Mouse (Mus musculus) adrenal gland (tissue): ENCODE data around the gene Arhgap27.

Experiments used
- intact Hi-C: fragments of 180-260 bp; cut with DNase I; formaldehyde crosslinking; loops from one replicate; pipeline ENCODE4 v1.15.1; 2025

Gene Arhgap27

GRCm38 (mm10) chr11:103381956-103382613 lies 18.6 kb upstream of the Arhgap27 start:
- intact Hi-C loops = no loop called here

GRCm38 (mm10) chr11:103381505-103381904 lies 18.0 kb upstream of the Arhgap27 start:
- intact Hi-C loops = no loop called here

GRCm38 (mm10) chr11:103380460-103380859 lies 17.0 kb upstream of the Arhgap27 start:
- intact Hi-C loops = no loop called here

GRCm38 (mm10) chr11:103378341-103378740 lies 14.8 kb upstream of the Arhgap27 start:
- intact Hi-C loops = no loop called here

- intact Hi-C loops = no loop called here
Measured at GRCm38 (mm10) chr11:103375772-103376171, 12.3 kb upstream of the Arhgap27 start.

GRCm38 (mm10) chr11:103375258-103375657 lies 11.8 kb upstream of the Arhgap27 start:
- intact Hi-C loops = no loop called here

GRCm38 (mm10) chr11:103373922-103374321 lies 10.4 kb upstream of the Arhgap27 start:
- intact Hi-C loops = no loop called here

GRCm38 (mm10) chr11:103372561-103372960 lies 9.1 kb upstream of the Arhgap27 start:
- intact Hi-C loops = no loop called here

GRCm38 (mm10) chr11:103372068-103372467 lies 8.6 kb upstream of the Arhgap27 start:
- intact Hi-C loops = no loop called here

GRCm38 (mm10) chr11:103371222-103371539 lies 7.7 kb upstream of the Arhgap27 start:
- intact Hi-C loops = no loop called here

GRCm38 (mm10) chr11:103370397-103371221 lies 7.1 kb upstream of the Arhgap27 start:
- intact Hi-C loops = no loop called here

GRCm38 (mm10) chr11:103365530-103365929 lies 2.0 kb upstream of the Arhgap27 start:
- intact Hi-C loops = no loop called here

- intact Hi-C loops = no loop called here
Measured at GRCm38 (mm10) chr11:103365022-103365421, 1.5 kb upstream of the Arhgap27 start.

GRCm38 (mm10) chr11:103364335-103364734 lies 843 bp upstream of the Arhgap27 start:
- intact Hi-C loops = loop anchor here (5.0 kb wide), 1 partner anchor 33 kb away; no protein-coding TSS in a partner anchor

GRCm38 (mm10) chr11:103362521-103363181 lies 841 bp downstream of the Arhgap27 start:
- intact Hi-C loops = loop anchor here (5.0 kb wide), 1 partner anchor 35 kb away; no protein-coding TSS in a partner anchor

GRCm38 (mm10) chr11:103362054-103362432 lies 1.4 kb downstream of the Arhgap27 start:
- intact Hi-C loops = loop anchor here (5.0 kb wide), 1 partner anchor 35 kb away; no protein-coding TSS in a partner anchor

GRCm38 (mm10) chr11:103361396-103362053 lies 2.0 kb downstream of the Arhgap27 start:
- intact Hi-C loops = loop anchor here (5.0 kb wide), 1 partner anchor 36 kb away; no protein-coding TSS in a partner anchor

GRCm38 (mm10) chr11:103360661-103361081 lies 2.8 kb downstream of the Arhgap27 start:
- intact Hi-C loops = loop anchor here (5.0 kb wide), 1 partner anchor 37 kb away; no protein-coding TSS in a partner anchor

GRCm38 (mm10) chr11:103359841-103360641 lies 3.5 kb downstream of the Arhgap27 start:
- intact Hi-C loops = loop anchor here (5.0 kb wide), 3 partner anchors 37 to 197 kb away; no protein-coding TSS in a partner anchor

- intact Hi-C loops = loop anchor here (5.0 kb wide), 2 partner anchors 103 to 198 kb away; no protein-coding TSS in a partner anchor
Measured at GRCm38 (mm10) chr11:103359122-103359521, 4.4 kb downstream of the Arhgap27 start.
